Mouse (Mus musculus) megakaryocyte, embryonic 14.5 days (primary cell): ENCODE measurements at regions not wholly inside any gene's neighbourhood (a gene's known extent, or its start where the extent isn't known, plus 50 kb on each side); places are given as distances from the start of the nearest gene placed in this dataset.

Experiments
- FLI1 ChIP-seq: IDR thresholded peaks from 2 replicates; pipeline ENCODE4 v1.6.1; 2012; ENCODE audit warnings: low read length, inconsistent platforms, mixed read lengths
- GATA1 ChIP-seq: IDR thresholded peaks from 3 replicates; pipeline ENCODE4 v1.6.1; 2012; ENCODE audit warnings: mixed read lengths, low read length, inconsistent platforms, borderline replicate concordance

DNA sequence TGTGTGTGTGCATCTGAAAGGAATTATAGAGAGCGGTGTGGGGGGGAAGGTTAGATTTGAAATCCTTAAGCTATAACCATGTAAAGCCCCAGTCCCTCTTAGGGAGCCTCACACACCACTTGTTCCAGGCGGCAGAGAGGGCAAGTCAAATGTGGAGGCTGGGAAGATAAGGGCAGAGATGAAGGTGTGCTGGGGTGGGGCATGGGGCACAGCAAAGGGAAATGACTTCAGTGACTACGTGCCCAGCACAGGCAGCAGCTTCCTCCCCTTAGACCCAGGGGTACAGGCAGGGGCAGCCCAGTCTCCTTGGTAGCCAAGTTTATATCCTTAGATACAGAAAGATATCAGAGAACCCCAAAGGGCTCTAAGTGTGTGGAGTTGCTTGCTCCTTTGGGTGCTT lies 161.8 kb upstream of the 4930535I16Rik start:
- TF ChIP-seq GATA1 (no peak), FLI1 (no peak)
